Mouse (Mus musculus): Measurements from ENCODE around the gene Proser3. TPM values are rescaled to one million over a fixed set of nuclear protein-coding genes. Genes with fewer than 3 reads are reported as not detected.
A peak's percentile ranks its signal among the peaks of the same experiment; 100 is the strongest.

Gene Proser3
- polyA plus RNA-seq, 1 experiment from 2014 or later, result 5.2 TPM

GRCm38 (mm10) chr7:30492765-30493164, 59.3 kb downstream of the Proser3 start:
- Histone ChIP-seq H3K27me3 (ENCODE audit: insufficient read depth, low read length) (no peaks in the 10 kb centered on the region), H3K9ac (ENCODE audit: low read depth, low read length) (no peak overlapping the region), H3K36me3 (ENCODE audit: insufficient read depth, low read length) (no peaks in the 10 kb centered on the region), H3K27ac (no peak overlapping the region), H3K4me2 (ENCODE audit: low read length) (no peak overlapping the region), H3K4me3 (replicated peaks; ENCODE audit: low read depth, low read length) (no peak overlapping the region), H3K4me1 (replicated peaks; ENCODE audit: insufficient read depth, low read length) (no peaks in the 10 kb centered on the region), H3K9me3 (replicated peaks; ENCODE audit: low read length) (no peaks in the 10 kb centered on the region)
- DNase-seq (ENCODE audit: low spot score), result peak; percentile 72
- TF ChIP-seq CTCF (IDR thresholded peaks at IDR 0.05; ENCODE audit: low read depth), result peak; percentile 83
- ATAC-seq (replicated peaks; ENCODE audit: low FRiP score, low read depth), result 0 out of 2 replicates have a peak, but pooled peaks have one; percentile 5
- WGBS, result 21% methylated on average over 4 of the region's 4 CpGs

GRCm38 (mm10) chr7:30490957-30491307, 61.2 kb downstream of the Proser3 start:
- Histone ChIP-seq H3K4me2 (ENCODE audit: low read length) (no peak overlapping the region), H3K36me3 (ENCODE audit: insufficient read depth, low read length) (no peaks in the 10 kb centered on the region), H3K4me3 (replicated peaks; ENCODE audit: low read depth, low read length) (no peak overlapping the region), H3K4me1 (replicated peaks; ENCODE audit: insufficient read depth, low read length) (no peaks in the 10 kb centered on the region), H3K9me3 (replicated peaks; ENCODE audit: low read length) (no peaks in the 10 kb centered on the region), H3K27me3 (ENCODE audit: insufficient read depth, low read length) (no peaks in the 10 kb centered on the region), H3K27ac (no peak overlapping the region), H3K9ac (ENCODE audit: low read depth, low read length) (no peak overlapping the region)
- TF ChIP-seq CTCF (IDR thresholded peaks at IDR 0.05; ENCODE audit: low read depth), result peak; percentile 33; the same call in 1 of the 2 replicates
- ATAC-seq (replicated peaks; ENCODE audit: low FRiP score, low read depth), result no peak
- DNase-seq (ENCODE audit: low spot score), result no peak
- WGBS, result 19% methylated on average over 6 of the region's 6 CpGs

GRCm38 (mm10) chr7:30490251-30490956, 61.7 kb downstream of the Proser3 start:
- ATAC-seq (replicated peaks; ENCODE audit: low FRiP score, low read depth) (no peak), DNase-seq (ENCODE audit: low spot score) (peak; percentile 68)
- no peaks in the 10 kb centered on the region for H3K36me3 ChIP-seq (ENCODE audit: insufficient read depth, low read length)
- no peak overlapping the region for H3K27ac ChIP-seq
- no peak overlapping the region for H3K4me2 ChIP-seq (ENCODE audit: low read length)
- H3K4me3 ChIP-seq (replicated peaks; ENCODE audit: low read depth, low read length), result no peak overlapping the region
- H3K4me1 ChIP-seq (replicated peaks; ENCODE audit: insufficient read depth, low read length), result no peaks in the 10 kb centered on the region
- no peaks in the 10 kb centered on the region for H3K27me3 ChIP-seq (ENCODE audit: insufficient read depth, low read length)
- 35% methylated on average over 16 of the region's 16 CpGs for WGBS
- no peaks in the 10 kb centered on the region for H3K9me3 ChIP-seq (replicated peaks; ENCODE audit: low read length)
- no peak overlapping the region for H3K9ac ChIP-seq (ENCODE audit: low read depth, low read length)
- peak; percentile 80 for TF ChIP-seq CTCF (IDR thresholded peaks at IDR 0.05; ENCODE audit: low read depth)

Small RNA genes lying within 50 kb of the gene (microRNA-seq; reads per million reads assigned to microRNA genes)
- gene Gm38670, result 2.4 reads per million, percentile 4 among the genes with 10 or more reads in this experiment
- gene Mir3569, result not detected

Other genes starting within 250 kb of the Proser3 start
- 95.3 and 101 TPM in 2 replicates for gene Alkbh6, start 243.6 kb downstream of the Proser3 start, polyA plus RNA-seq (2015; fragmentation: Nextera tagmentation; extraction: Ambion mirVana)
- 79.0 and 88.4 TPM in 2 replicates for gene Syne4, start 237.5 kb downstream of the Proser3 start, polyA plus RNA-seq (2015; fragmentation: Nextera tagmentation; extraction: Ambion mirVana)
- gene E130208F15Rik, start 230.6 kb downstream of the Proser3 start, polyA plus RNA-seq (2015; fragmentation: Nextera tagmentation; extraction: Ambion mirVana), result not detected in 2 replicates
- gene Sdhaf1, start 228.4 kb downstream of the Proser3 start, polyA plus RNA-seq (2015; fragmentation: Nextera tagmentation; extraction: Ambion mirVana), result 32.0 and 35.1 TPM in 2 replicates
- 9.3 and 9.5 TPM in 2 replicates for gene Lrfn3, start 189.5 kb downstream of the Proser3 start, polyA plus RNA-seq (2015; fragmentation: Nextera tagmentation; extraction: Ambion mirVana)
- gene Tyrobp, start 138.5 kb downstream of the Proser3 start, polyA plus RNA-seq (2015; fragmentation: Nextera tagmentation; extraction: Ambion mirVana), result 41.9 and 47.3 TPM in 2 replicates
- gene Hcst, start 132.4 kb downstream of the Proser3 start, polyA plus RNA-seq (2015; fragmentation: Nextera tagmentation; extraction: Ambion mirVana), result 2.1 and 3.4 TPM in 2 replicates
- gene Nfkbid, start 130.6 kb downstream of the Proser3 start, polyA plus RNA-seq (2015; fragmentation: Nextera tagmentation; extraction: Ambion mirVana), result 1.1 and 1.2 TPM in 2 replicates
- 24.1 and 25.4 TPM in 2 replicates for gene Aplp1, start 106.8 kb downstream of the Proser3 start, polyA plus RNA-seq (2015; fragmentation: Nextera tagmentation; extraction: Ambion mirVana)
- gene Kirrel2, start 94.6 kb downstream of the Proser3 start, polyA plus RNA-seq (2015; fragmentation: Nextera tagmentation; extraction: Ambion mirVana), result 0.65 and 1.5 TPM in 2 replicates
- gene Nphs1, start 94.0 kb downstream of the Proser3 start, polyA plus RNA-seq (2015; fragmentation: Nextera tagmentation; extraction: Ambion mirVana), result 3.8 and 4.3 TPM in 2 replicates
- 22.9 and 34.1 TPM in 2 replicates for gene Prodh2, start 58.7 kb downstream of the Proser3 start, polyA plus RNA-seq (2015; fragmentation: Nextera tagmentation; extraction: Ambion mirVana)
- gene Arhgap33, start 17.2 kb downstream of the Proser3 start, polyA plus RNA-seq (2015; fragmentation: Nextera tagmentation; extraction: Ambion mirVana), result 4.2 TPM in 2 replicates
- gene Hspb6, start 121 bp downstream of the Proser3 start, polyA plus RNA-seq (2015; fragmentation: Nextera tagmentation; extraction: Ambion mirVana), result 15.8 and 17.7 TPM in 2 replicates
- 37.6 and 40.8 TPM in 2 replicates for gene Lin37, start 7.5 kb upstream of the Proser3 start, polyA plus RNA-seq (2015; fragmentation: Nextera tagmentation; extraction: Ambion mirVana)
- 100 and 102 TPM in 2 replicates for gene U2af1l4, start 11.0 kb upstream of the Proser3 start, polyA plus RNA-seq (2015; fragmentation: Nextera tagmentation; extraction: Ambion mirVana)
- gene Gm49396, start 11.0 kb upstream of the Proser3 start, polyA plus RNA-seq (2015; fragmentation: Nextera tagmentation; extraction: Ambion mirVana), result 5.0 and 7.7 TPM in 2 replicates
- gene Psenen, start 11.3 kb upstream of the Proser3 start, polyA plus RNA-seq (2015; fragmentation: Nextera tagmentation; extraction: Ambion mirVana), result 190 TPM in 2 replicates
- 2.4 and 2.5 TPM in 2 replicates for gene Igflr1, start 13.1 kb upstream of the Proser3 start, polyA plus RNA-seq (2015; fragmentation: Nextera tagmentation; extraction: Ambion mirVana)
- gene Kmt2b, start 36.4 kb upstream of the Proser3 start, polyA plus RNA-seq (2015; fragmentation: Nextera tagmentation; extraction: Ambion mirVana), result 4.9 and 5.9 TPM in 2 replicates
- 0.92 and 1.6 TPM in 2 replicates for gene Zbtb32, start 46.6 kb upstream of the Proser3 start, polyA plus RNA-seq (2015; fragmentation: Nextera tagmentation; extraction: Ambion mirVana)
- 35.5 and 48.6 TPM in 2 replicates for gene Upk1a, start 60.5 kb upstream of the Proser3 start, polyA plus RNA-seq (2015; fragmentation: Nextera tagmentation; extraction: Ambion mirVana)
- 1,603 and 1,723 TPM in 2 replicates for gene Cox6b1, start 73.9 kb upstream of the Proser3 start, polyA plus RNA-seq (2015; fragmentation: Nextera tagmentation; extraction: Ambion mirVana)
- not detected in 2 replicates for gene Etv2, start 83.6 kb upstream of the Proser3 start, polyA plus RNA-seq (2015; fragmentation: Nextera tagmentation; extraction: Ambion mirVana)
- gene Rbm42, start 98.0 kb upstream of the Proser3 start, polyA plus RNA-seq (2015; fragmentation: Nextera tagmentation; extraction: Ambion mirVana), result 110 and 112 TPM in 2 replicates
- gene Haus5, start 112.7 kb upstream of the Proser3 start, polyA plus RNA-seq (2015; fragmentation: Nextera tagmentation; extraction: Ambion mirVana), result 25.2 and 28.8 TPM in 2 replicates
- gene Pmis2, start 119.3 kb upstream of the Proser3 start, polyA plus RNA-seq (2015; fragmentation: Nextera tagmentation; extraction: Ambion mirVana), result not detected in 2 replicates
- gene 2200002J24Rik, start 146.6 kb upstream of the Proser3 start, polyA plus RNA-seq (2015; fragmentation: Nextera tagmentation; extraction: Ambion mirVana), result 2.0 and 2.5 TPM in 2 replicates
- gene Atp4a, start 159.9 kb upstream of the Proser3 start, polyA plus RNA-seq (2015; fragmentation: Nextera tagmentation; extraction: Ambion mirVana), result 4.6 and 5.0 TPM in 2 replicates
- gene Tmem147, start 177.2 kb upstream of the Proser3 start, polyA plus RNA-seq (2015; fragmentation: Nextera tagmentation; extraction: Ambion mirVana), result 320 and 325 TPM in 2 replicates
- gene Gapdhs, start 191.4 kb upstream of the Proser3 start, polyA plus RNA-seq (2015; fragmentation: Nextera tagmentation; extraction: Ambion mirVana), result 0.15 and 0.32 TPM in 2 replicates
- 2.4 and 2.5 TPM in 2 replicates for gene Sbsn, start 199.2 kb upstream of the Proser3 start, polyA plus RNA-seq (2015; fragmentation: Nextera tagmentation; extraction: Ambion mirVana)
- 1.7 and 2.7 TPM in 2 replicates for gene Dmkn, start 211.5 kb upstream of the Proser3 start, polyA plus RNA-seq (2015; fragmentation: Nextera tagmentation; extraction: Ambion mirVana)
- 1.4 and 3.4 TPM in 2 replicates for gene Krtdap, start 235.6 kb upstream of the Proser3 start, polyA plus RNA-seq (2015; fragmentation: Nextera tagmentation; extraction: Ambion mirVana)